Mouse (Mus musculus) retina, postnatal 7 days (tissue): ENCODE measurements around the gene Rag2.

Source experiments
- DNase-seq: peaks from one replicate; pipeline ENCODE4 v3.0.0-alpha.2; 2012; ENCODE audit warnings: low read depth, low spot score

Gene Rag2

DNA sequence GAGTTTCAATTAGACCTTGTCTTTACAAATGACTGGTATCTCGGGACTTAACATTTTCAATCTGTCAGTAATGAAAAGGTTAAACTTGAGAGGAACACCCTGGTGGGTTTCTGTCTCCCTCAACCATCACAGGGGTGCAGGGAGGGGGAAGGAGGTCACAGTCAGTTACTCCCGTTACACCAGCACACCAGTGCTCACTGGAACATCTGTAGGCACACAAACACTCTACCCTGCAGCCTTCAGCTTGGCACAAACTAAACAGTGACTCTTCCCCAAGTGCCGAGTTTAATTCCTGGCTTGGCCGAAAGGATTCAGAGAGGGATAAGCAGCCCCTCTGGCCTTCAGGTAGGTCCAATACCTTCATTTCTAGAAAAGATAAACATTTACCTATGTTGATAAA, at the start of gene Rag2:
Gene Rag2 (plus strand): TSS at position 193 of the 400 bp plus-strand sequence.
- DNase-seq, result no peak

DNA sequence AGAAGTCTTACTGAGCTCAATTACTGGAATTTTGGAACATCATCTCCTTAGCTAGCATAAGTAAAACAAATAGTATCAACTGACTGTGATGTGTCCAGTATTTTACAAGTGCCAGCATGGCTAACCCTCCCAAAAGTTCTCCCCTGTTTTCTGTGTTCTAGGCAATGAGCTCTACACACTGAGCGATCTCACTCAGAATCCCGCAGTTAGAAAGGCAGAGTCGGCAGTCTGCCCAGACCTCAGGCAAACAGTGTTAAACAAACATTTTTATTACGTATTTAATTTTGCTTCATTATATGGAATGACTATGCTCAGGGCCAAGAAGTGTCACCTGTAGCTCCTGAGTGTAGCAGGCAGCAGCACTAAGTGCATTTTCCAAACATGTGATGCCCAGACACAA, 47.3 kb upstream of the Rag2 start:
- DNase-seq, result no peak

DNA sequence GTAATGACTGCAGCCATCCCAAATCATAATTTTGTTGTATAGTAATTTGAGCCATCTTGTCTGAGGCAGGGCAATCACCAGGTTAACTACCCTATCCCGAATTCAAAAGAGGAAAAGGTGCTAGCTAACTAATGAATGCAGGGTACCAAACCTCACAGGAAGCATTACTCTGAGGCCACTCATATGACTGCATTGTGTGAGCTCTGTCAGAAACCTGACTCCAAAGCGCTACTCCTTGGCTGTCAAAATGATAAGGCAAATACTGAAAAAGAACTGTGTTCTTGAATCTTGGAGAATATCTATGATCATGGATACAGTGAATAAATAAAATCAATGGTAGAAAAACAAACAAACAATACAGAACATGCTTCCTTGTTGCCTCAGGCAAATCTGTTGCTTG, 44.5 kb upstream of the Rag2 start:
- no peak for DNase-seq

DNA sequence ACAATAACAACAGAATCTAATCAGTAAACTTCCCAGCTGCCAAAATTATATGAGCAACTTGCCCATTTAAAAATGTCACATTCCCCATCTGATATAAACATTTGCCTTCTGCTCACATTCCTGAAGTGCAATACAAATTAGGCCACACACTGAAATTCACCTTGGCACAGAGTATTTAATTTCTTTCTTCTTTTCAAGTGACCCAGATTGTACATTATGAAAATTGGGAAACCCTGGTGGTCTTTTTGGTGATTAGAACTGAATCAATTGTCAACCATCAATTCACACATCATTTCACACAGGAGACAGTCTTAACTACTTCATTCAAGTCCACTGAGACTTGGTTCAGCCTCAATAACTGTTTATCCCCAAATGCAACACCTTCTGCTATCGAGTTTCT, 44.1 kb upstream of the Rag2 start:
- DNase-seq, result no peak

DNA sequence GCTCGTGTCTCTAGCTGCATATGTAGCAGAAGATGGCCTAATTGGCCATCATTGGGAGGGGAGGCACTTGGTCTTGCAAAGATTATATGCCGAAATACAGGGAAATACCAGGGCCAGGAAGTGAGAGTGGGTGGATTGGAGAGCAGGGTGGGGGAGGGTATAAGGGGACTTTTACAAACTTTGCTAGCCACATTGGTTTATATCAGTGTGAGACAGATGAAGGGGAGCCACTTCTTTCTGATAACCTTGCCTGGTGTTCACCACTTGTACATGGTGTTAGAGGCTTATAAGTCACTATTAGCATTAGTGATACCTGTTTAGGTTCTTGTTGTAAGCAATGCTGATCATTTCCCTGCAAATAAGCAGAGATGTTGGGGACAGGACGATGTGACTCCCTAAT, 43.5 kb upstream of the Rag2 start:
- DNase-seq, result no peak

DNA sequence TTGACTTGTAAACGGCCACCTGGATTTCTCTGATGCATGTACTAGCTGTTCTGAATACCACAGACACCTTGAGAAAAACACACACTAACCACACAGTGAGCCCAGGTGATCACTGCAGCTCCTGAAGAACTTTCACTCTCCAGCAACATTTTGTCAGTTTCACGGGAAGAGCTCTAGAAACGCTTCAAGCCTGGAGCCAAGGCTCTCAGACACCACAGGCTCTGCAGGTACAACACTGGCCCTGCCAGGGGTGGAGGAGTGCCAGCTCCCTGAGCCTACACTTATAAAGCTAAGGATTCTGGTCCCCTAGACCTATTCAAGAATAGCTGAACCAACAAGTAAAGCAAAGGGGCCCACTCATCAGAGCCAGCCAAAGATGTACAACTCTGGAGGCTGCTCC, 43.1 kb upstream of the Rag2 start:
- DNase-seq, result no peak

DNA sequence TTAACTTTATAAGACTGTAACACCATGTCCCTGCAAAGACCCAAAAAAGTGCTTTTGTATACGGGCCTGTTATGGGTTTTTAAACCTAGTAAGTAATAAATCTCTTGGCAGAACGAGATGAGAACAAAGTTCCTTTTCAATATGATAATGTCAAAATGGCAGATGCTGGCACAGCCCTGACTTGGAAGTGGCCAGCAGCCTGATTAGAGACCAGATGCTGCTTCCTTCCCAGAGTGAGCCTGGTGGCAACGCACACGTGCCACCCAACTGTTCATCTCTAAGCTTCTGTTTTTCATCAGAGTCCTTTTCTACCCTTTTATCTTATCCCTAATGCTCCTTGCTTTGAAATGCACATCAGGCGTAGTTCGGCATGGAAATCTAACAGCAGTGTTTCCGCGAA, 33.2 kb upstream of the Rag2 start:
- DNase-seq, result no peak

DNA sequence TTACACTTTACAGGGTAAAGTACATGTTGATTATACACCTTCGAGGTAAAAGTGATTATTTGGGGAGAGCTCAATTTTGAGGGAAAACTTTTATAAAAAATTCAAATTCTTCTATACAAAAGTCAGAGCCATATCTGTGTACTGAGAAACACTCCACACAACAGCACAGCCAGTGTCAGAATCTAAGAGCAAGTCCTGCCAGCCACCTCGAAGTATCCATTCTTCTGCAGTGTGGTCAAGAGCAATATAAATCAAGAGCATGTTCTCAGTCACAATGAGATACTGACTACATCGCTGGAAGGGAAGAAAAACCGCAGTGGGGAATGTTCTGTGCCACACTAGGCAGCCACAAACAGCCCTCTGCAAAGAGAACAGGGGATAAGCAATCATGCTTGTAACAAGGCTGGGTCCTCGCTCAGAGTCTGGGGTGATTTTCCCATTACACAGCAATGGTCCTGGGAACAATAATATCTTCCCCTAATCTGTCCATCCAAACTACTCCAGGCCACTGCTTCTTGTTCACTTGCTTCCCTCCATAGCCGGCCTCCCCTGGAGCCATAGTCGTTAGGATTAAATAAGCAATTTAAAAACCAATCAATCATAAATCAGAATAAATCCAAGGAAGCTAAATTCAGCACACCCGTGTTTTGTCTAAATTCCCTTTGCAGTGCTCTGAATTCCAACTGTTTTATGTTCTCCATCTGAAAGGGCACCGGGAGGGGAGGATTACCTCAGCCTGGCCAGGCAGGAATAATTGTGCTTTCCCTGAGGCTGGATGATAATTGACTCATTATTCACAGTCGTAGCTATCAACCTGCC, 32.3 kb upstream of the Rag2 start:
- DNase-seq, result no peak

DNA sequence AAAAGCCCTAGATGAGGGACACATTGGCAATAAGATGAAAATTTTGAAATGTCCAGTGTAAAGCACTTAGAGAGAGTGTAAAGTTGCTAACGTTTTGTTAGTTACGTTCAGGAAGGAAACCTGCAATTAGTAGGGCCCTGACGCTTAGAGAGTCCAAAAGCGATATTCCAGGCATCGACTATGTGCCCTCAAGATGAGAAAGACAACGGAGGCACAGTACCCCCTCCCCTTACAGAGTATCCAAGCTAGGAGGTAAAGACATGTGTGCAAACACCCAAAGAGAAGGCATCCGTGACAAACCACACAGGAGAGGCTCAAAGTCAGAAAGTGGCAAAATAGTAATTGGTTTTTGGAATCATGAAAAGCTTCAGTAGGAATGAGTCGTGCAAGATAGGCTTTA, 31.6 kb upstream of the Rag2 start:
- DNase-seq, result no peak

DNA sequence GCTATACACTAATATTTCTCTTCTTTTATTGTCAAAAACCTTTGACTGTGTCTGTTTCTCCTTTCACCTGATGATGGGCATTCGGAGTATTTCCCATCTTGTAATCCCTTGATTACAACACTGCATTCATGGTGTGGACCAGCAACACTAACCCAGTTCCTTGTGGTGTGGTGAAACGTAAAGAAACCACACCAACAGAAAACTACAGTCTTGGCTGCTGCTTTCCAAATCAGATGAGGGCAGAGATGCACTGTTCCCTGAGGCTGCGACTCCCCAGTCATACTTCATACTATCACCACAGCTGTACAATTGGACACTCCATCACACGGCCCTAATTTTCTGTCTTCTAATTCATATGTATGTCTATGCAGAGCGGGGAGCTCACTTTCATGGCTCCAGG, 29.8 kb upstream of the Rag2 start:
- DNase-seq, result no peak

DNA sequence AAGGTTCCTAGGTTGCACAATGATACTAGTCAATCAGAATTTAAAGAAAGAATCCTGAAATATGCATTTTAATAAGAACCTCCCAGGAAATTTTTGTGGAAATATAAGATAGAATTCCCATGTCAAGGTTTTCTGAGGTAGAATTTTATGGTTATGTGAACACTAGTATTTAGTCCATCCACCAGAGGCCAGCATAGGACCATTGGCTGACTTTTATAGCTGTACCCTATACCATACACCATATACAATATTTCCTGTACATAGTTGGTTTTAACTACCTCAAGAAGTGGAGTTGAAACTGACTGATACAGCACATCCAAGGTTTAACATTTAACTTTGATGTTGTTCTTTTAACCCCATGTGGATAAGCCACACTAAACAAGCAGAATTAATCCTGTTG, 27.3 kb upstream of the Rag2 start:
- no peak for DNase-seq

DNA sequence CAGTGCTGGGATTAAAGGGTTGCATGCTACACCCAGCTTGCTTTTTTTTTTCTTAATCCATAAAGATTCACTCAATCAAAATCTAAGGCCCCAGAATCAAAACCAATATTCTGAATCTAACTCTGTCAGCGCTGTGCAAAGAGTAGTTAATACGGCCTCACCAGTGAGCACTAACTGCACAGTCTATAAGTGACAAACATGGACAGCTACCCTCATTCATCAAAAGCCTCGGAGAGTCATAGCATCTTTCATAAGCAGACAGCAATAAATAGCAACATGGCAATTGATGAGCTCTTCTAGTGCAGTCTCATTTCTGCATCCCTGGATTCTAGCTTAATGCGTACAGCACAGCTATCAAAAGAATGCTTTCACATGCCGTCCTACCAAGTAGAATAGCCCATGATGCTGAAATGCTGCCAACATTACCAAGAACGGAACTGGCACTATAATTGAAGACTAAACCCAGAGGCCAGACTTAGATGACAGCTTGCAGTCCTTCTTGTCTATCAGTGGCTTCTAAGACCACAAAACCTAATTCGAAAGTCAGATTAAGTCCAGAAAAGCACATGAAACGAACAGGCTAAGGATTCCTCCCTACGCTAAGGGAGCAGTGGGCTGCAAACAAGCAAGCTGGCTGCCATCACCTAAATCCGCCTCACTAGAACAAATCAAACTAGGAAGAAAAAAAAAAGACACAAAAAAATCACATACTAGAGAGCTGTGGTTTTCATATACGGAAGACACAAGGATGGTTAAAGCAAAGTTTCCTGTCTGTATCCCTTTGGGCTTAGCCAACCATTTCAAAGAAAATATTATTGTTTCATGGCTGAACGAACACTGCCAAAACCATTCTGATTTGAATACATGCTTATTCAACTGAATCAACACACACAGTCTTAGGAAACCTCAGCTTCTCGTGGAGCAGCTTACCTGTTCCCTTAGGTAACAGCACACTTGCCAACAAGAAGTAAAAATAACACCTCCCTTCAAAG, 26.0 kb upstream of the Rag2 start:
- DNase-seq, result no peak

DNA sequence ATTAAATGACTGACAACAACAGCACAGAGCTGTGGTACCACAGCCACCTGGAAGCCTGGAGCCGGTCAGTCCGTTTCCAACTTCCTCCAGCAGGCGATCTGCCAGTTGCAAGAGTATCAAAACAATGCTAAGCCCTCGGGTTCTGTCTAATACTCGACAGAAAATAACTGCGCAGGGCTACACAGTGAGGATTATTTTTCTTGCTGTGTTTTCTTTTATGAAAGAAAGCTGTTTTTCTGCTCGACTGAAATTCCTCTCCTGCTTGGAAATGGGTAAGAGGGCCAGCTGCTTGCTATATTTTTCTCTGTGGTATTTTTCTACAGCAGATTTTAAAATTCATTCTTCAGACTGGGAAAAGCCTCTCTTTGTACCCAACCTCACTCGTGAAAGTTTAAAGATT, 23.8 kb upstream of the Rag2 start:
- DNase-seq, result no peak

DNA sequence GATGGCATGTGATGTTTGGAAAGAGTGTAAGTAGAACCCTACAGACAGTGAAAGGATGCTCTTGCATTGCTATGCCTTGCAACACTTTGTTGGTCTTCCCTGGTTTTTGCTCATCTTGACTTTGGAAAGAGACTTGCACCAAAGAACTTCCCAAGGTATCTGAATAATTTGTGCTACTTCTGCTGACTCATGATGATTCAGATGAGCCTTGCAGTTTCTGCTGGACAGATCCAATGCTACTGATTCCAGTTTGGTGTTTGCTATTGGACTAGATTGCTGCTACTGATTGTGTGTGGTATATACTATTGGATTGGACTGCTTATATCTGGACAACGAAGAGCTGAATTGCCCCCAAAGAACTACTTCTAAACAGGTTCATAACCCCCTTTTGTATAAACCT, 21.4 kb upstream of the Rag2 start:
- no peak for DNase-seq

DNA sequence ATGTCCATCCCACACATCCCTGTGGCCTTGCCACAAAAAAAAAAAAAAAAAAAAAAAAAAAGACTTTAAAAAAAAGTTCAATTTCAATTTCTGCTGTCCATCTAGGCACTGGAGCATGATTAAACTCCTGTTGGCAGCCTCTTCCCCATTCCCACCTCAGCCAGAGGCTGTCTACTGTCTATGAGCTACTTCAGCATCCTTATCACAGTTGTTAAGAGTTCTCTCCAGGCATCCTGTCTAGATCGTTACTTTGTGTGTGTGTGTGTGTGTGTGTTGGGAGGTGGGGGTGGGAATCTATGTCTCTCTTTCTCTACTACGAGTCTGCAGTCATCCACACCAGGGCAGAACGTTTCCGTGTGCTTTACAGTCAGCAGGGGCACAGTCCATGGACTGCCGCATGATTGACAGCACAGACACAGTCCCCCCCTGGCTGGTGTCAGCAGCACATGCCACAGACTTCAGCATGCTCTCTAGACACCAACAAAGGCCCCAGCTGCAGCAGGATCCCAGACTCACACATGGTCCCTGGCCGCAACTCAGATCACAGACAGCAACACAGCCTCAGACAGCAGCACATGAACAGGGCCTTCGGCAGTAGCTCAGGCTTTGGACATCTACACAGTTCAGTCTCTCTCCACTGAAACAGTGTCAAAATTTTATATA, 16.2 kb upstream of the Rag2 start:
- no peak for DNase-seq

DNA sequence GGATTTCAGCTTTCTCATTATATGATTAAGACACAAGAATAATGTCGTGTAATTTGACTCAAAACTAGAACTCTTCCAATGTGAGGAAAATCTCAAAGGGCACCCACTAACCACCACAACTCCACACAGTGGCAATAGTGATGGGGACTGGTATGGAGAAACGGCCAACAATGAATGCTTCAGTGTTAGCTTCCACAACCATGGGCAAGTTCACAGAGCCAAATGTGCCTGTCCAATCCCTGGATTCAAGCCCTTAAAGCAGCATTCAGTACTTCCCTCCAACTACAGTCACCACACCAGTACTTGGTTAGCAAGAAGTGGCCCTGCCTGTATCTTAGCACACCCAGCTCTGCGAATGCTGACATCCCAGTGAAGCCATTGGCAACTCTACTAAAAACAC, 13.7 kb upstream of the Rag2 start:
- DNase-seq, result no peak

DNA sequence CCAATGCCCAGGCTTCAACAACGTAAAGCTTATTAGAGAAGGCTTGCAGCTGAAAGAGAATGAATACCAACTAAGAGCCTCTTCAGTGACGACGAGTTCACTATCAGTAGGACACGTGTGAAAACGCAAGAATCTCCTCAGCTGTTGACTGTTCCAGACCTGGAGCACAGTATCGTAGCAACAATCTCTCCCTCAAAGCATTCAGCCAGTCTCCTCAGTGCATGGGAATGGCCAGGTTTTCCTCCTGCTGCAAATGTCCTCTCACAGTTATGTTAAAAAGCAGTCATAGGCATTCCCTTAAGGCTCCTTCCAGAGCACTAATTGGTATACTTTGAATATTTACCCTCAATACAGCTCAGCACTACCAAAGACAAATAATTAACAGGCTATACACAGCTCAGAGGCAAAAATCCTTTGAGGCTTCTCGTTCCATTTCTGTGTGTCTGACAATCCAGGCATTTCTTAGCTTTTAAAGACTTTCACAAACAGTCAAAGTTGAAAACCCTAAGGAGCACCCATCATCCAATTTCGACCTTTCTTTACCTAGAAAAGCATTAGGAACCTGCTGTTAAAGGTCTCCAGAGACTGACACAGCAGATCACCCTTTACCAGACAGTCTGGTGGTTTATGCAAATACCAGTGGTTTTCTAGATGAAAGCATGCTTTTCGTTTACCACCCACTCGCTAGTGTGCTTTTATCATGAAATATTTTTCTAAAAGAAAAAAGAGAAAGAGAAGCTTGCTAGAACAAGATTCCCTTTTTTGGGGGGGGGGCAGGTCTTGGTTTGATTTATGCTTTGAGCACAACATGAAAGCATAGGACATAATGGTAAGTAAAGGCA, 8.8 kb upstream of the Rag2 start:
- no peak for DNase-seq

DNA sequence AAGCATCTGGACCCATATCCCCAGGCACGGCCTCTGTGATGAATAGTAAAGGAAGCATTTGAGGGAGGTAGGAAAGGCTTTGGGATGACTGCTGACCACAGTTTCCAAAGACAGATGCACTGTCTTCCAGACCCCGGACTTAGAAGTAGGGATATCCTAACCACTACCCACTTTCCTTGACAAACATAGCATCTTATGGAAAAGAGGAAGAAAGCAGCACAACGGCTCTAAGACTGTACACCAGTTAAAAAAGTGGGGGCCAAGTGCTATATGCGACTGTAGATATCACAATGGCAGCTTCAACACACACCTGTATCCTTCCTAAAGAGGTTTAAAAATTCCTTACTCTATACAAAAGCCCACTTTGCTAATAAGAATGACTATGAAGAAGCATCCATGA, 6.1 kb upstream of the Rag2 start:
- no peak for DNase-seq

DNA sequence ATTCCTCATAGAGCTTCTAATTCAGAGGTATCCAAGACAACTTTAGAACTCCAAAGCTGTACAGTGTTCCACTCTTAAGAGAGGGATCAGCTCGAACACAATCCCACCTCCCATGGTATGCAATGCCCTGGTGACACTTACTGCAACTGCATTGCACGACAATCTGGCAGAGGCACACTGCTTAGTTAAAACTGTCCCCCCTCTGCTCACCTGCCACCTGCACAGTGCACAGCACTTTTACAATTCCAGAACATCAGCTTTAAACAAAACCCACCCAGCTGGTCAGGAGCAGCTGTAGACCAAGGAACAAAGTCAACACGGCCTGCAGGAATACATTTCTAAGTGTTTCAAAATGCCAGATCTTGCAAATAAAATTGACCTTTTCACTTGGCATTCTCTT, 3.6 kb upstream of the Rag2 start:
- no peak for DNase-seq

DNA sequence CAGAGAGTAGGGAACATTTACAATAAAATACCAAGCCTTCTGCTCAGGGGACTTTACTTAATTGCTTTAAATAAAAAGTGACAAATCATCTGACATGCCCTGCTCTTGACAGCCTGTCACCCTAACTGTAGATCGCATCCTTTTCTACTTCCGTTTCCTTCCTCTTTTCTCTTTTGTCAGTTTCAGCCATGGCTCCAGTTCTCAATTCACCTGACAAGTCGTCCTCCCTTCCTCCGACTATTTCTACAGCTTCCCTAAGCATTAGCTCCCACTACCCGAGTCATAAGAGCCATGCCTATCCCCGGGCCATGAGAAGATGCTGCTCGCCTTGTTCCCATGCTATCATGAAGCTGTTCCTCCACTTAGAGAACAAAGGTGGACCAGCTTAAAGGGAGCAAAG, 2.9 kb upstream of the Rag2 start:
- no peak for DNase-seq

DNA sequence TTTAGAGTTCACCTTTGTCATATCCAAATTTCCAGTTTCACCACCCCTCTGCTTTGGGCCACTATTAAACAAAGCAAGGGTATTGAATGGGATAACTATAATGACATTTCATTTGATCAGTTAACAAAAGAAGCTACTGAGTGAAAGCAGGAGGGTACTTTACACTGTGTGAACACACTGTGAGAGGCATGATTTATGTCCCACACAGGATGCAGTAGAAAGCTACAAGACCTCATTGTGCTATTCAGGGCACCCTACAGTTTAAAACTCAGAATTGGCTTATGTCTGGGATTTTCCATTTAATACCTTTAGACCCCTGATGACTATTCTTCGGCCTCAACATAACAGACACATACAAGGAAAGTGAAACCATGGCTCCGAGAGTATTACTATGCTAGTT, 1.5 kb upstream of the Rag2 start:
- DNase-seq, result no peak
